Mouse (Mus musculus): ENCODE results near the gene Tspyl4. TPM values are rescaled to one million over a fixed set of nuclear protein-coding genes. Genes with fewer than 3 reads are reported as not detected.

Tspyl4 gene
- polyA plus RNA-seq, 1 experiment from 2014 or later: 77.6 TPM

Other genes starting within 250 kb of the Tspyl4 start
- 0.08 and 0.10 TPM in 2 replicates for gene Calhm5, start 200.9 kb upstream of the Tspyl4 start, polyA plus RNA-seq (2016; fragmentation: Nextera tagmentation; extraction: Ambion mirVana)
- 0.24 and 0.54 TPM in 2 replicates for gene Calhm6, start 169.5 kb upstream of the Tspyl4 start, polyA plus RNA-seq (2016; fragmentation: Nextera tagmentation; extraction: Ambion mirVana)
- 18.4 and 25.1 TPM in 2 replicates for gene Dse, start 89.7 kb upstream of the Tspyl4 start, polyA plus RNA-seq (2016; fragmentation: Nextera tagmentation; extraction: Ambion mirVana)
- 70.1 and 83.3 TPM in 2 replicates for gene Tspyl1, start 15.3 kb upstream of the Tspyl4 start, polyA plus RNA-seq (2016; fragmentation: Nextera tagmentation; extraction: Ambion mirVana)
- 0.12 TPM in 1 of 2 replicates, not detected in the other for gene Col10a1, start 92.5 kb downstream of the Tspyl4 start, polyA plus RNA-seq (2016; fragmentation: Nextera tagmentation; extraction: Ambion mirVana)
- 5.0 and 7.3 TPM in 2 replicates for gene Nt5dc1, start 121.1 kb downstream of the Tspyl4 start, polyA plus RNA-seq (2016; fragmentation: Nextera tagmentation; extraction: Ambion mirVana)
- 2.7 and 3.4 TPM in 2 replicates for gene Frk, start 186.0 kb downstream of the Tspyl4 start, polyA plus RNA-seq (2016; fragmentation: Nextera tagmentation; extraction: Ambion mirVana)

Data from hindbrain, embryonic 10.5 days (tissue).